Mouse (Mus musculus) olfactory bulb, adult 2 months (tissue): ENCODE data around the gene Synpo2l. TPM values are rescaled to one million over a fixed set of nuclear protein-coding genes. Genes with fewer than 3 reads are reported as not detected.
"Not testable (repeated sequence)": the region's sequence is repeated elsewhere in the genome, so short reads cannot be mapped to it uniquely, and the experiment has no call there.

ENCODE experiments used
- H3K27ac ChIP-seq: fragments of 200-500 bp; 2 replicates; pipeline ENCODE4 v1.5.1; 2012; ENCODE audit warnings: low read depth, low read length; ENCODE audit not compliant: insufficient read depth
- H3K4me1 ChIP-seq: fragments of 200-500 bp; 2 replicates; pipeline ENCODE4 v1.6.1; 2012; ENCODE audit warnings: low read length; ENCODE audit not compliant: control insufficient read depth, insufficient read depth
- H3K4me3 ChIP-seq: fragments of 200-500 bp; 2 replicates; pipeline ENCODE4 v1.5.1; 2012; ENCODE audit warnings: mild to moderate bottlenecking, low read depth, low read length, moderate library complexity; ENCODE audit not compliant: insufficient read depth
- CTCF ChIP-seq: fragments of 200-500 bp; IDR thresholded peaks from 2 replicates; pipeline ENCODE4 v1.5.1; 2012; ENCODE audit warnings: low read depth, mild to moderate bottlenecking, low read length, moderate library complexity; ENCODE audit not compliant: insufficient read depth
- POLR2A ChIP-seq: fragments of 200-500 bp; IDR thresholded peaks from 2 replicates; pipeline ENCODE4 v1.6.1; 2012; ENCODE audit warnings: mild to moderate bottlenecking, low read depth, low read length, moderate library complexity; ENCODE audit not compliant: insufficient read depth
- WGBS: fragments of 180-500 bp; shearing (Covaris S2); methylation state at CpG from one replicate; pipeline ENCODE4 v1.1.7; 2018; 5-methylcytosine and 5-hydroxymethylcytosine counted together
- polyA plus RNA-seq: library from polyadenylated mRNA; stranded (reverse); fragments of >200 nt; gene quantifications from 2 replicates; pipeline ENCODE4 v1.2.4, GENCODE M21; 2012; ENCODE audit warnings: low replicate concordance; ENCODE audit not compliant: missing spikeins, insufficient read depth, insufficient read length

The Synpo2l gene
- polyA plus RNA-seq, 1 experiment: not detected

GRCm38 (mm10) chr14:20638702-20639101, 29.5 kb downstream of the Synpo2l start:
- WGBS: 89% methylated on average over 6 of the region's 6 CpGs
- Histone ChIP-seq H3K4me1 (peaks cover 2% of the 10 kb centered on the region; the same call in 1 of the 2 replicates), H3K27ac (no peak overlapping the region), H3K4me3 (no peak overlapping the region)
- TF ChIP-seq POLR2A (no peak), CTCF (no peak)

DNA sequence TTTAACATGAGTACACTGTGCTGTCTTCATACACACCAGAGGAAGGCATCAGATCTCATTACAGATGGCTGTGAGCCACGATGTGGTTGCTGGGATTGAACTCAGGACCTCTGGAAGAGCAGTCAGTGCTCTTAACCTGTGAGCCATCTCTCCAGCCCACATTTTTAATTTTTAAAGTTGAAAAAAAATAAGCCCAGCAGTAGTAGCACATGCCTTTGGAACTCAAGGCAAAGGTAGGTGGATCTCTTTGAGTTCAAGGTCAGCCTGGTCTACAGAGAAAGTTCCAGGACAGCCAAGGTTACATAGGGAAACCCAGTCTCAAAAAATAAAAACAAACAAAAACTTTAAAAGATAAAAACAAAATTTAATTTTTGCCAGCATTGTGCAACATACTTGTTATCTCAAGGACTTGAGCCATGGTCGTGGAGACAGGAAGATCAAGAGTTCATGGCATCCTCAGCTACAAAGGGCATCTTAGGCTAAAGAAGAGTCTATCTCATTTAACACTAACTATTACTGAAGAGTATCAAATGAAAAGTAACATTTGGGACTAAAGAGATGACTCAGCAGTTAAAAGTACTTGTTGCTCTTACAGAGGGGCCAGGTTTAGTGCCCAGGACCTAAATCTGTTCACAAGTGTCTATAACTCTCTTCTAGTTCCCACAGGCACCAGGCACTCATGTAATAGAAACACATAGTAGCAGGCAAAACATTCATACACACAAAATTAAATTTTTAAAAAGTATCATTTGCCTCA, 30.2 kb downstream of the Synpo2l start:
- TF ChIP-seq POLR2A: no peak
- no peak for TF ChIP-seq CTCF
- Histone ChIP-seq H3K4me3 (no peak overlapping the region), H3K27ac (no peak overlapping the region), H3K4me1 (peaks cover 2% of the 10 kb centered on the region; the same call in 1 of the 2 replicates)
- 97% methylated on average over 2 of the region's 2 CpGs for WGBS

DNA sequence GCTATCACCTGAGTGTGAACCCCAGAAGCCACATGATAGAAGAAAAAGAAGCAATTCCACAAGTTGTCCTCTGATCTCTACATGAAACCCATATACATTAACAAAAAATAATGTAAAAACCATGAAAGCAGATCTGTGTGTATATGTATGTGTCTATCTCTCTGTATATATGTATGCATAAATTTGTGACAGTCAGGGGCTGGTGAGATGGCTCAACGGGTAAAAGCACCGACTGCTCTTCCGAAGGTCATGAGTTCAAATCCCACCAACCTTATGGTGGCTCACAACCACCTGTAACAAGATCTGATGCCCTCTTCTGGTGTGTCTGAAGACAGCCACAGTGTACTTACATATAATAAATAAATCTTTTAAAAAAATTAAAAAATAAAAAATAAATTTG, 31.2 kb downstream of the Synpo2l start:
- H3K4me3 ChIP-seq, H3K27ac ChIP-seq, H3K4me1 ChIP-seq: not testable (repeated sequence)
- WGBS: 97% methylated on average over 3 of the region's 3 CpGs

DNA sequence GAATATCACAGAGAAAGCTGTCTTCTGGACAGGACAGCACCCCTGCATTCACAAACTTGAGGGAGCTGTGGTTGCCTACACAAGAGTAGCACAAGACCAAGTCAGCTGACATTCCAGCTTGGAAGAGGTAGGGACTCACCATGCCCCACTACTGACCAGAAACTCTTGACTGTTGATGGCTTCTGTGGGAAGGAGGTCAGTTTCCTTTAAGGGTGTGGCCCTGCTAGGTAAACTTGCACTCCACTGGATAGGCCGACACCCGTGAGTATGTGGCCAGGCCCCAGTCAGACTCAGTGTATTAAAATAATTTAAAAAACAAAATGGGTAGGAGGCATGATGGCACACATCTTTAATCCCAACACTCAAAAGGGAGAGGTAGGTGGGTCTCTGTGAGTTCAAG, 32.6 kb downstream of the Synpo2l start:
- peaks cover 2% of the 10 kb centered on the region; the same call in 1 of the 2 replicates for H3K4me1 ChIP-seq
- TF ChIP-seq CTCF (no peak), POLR2A (no peak)
- no peak overlapping the region for H3K27ac ChIP-seq
- 92% methylated on average over 2 of the region's 2 CpGs for WGBS
- no peak overlapping the region for H3K4me3 ChIP-seq

DNA sequence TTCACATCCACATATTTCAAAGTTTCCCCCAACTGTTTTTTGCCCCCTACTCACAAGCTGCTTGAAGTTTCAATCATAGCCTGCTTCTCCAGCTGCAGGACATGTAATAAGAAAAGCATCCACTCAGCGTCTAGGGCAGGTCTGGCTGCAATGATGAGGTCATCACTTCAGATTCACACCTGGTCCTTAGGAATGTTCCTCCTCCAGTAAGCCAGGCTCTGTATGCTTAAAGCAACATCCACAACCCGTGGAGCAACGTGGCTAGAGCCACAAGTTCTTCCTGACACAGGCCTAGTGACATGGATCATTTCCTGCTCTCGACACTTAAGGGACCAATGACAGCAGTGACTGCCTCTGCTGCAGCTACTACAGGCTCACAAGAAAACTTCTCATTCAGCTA, 36.9 kb downstream of the Synpo2l start:
- Histone ChIP-seq H3K27ac (no peak overlapping the region), H3K4me1 (peaks cover 3% of the 10 kb centered on the region; the same call in 1 of the 2 replicates), H3K4me3 (no peak overlapping the region)
- WGBS: 72% methylated on average over 4 of the region's 4 CpGs
- no peak for TF ChIP-seq POLR2A
- no peak for TF ChIP-seq CTCF

DNA sequence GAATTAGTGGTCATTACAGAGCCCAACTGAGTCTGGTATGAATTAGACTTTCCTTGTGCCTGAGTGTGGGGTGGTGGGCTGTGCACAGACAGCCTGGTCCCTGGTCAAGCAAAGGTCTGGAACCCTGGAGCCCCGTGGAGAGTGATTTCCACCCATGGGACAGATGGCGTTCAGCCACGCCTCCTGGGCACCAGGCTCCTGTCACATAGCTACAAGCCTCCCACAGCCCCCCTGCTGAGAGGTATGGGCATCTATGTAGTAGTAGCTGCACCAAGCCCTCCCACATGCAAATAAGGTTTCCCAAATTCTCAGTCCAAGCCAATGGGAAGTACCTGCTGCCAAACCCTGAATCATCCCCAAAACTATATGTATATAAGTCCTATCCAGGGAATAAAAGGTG, 41.2 kb downstream of the Synpo2l start:
- TF ChIP-seq POLR2A: no peak
- no peak for TF ChIP-seq CTCF
- Histone ChIP-seq H3K27ac (no peak overlapping the region), H3K4me3 (no peak overlapping the region), H3K4me1 (peaks cover 3% of the 10 kb centered on the region; the same call in 1 of the 2 replicates)
- WGBS: 81% methylated on average over 3 of the region's 3 CpGs

DNA sequence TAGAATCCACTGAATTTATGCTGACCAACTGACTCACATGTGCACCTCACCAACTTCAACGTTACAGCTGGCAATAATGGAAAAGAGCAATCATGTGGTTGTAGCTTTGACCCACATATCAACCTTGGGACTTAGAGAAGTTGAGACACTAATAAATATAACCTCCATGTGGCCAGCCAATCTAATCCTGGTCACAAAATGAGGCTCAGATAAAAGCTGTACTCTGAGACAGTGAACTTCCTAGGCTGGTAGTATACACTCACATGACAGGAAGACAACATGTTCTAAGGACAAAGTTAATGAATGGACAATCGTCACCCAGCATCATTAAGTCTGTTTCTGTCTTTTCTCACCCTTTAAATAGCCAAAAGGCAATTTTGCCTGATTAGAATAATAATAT, 41.7 kb downstream of the Synpo2l start:
- H3K4me1 ChIP-seq: peaks cover 3% of the 10 kb centered on the region; the same call in 1 of the 2 replicates
- WGBS: 52% methylated on average over 2 of the region's 2 CpGs
- no peak overlapping the region for H3K4me3 ChIP-seq
- H3K27ac ChIP-seq: no peak overlapping the region
- TF ChIP-seq CTCF: no peak
- TF ChIP-seq POLR2A: no peak

GRCm38 (mm10) chr14:20622907-20623306, 45.2 kb downstream of the Synpo2l start:
- H3K27ac ChIP-seq: no peak overlapping the region
- H3K4me3 ChIP-seq: no peak overlapping the region
- 91% methylated on average over 3 of the region's 3 CpGs for WGBS
- TF ChIP-seq POLR2A (no peak), CTCF (no peak)
- peaks cover 5% of the 10 kb centered on the region; the same call in 1 of the 2 replicates for H3K4me1 ChIP-seq

GRCm38 (mm10) chr14:20622412-20622811, 45.7 kb downstream of the Synpo2l start:
- no peak overlapping the region for H3K4me3 ChIP-seq
- no peak overlapping the region; the same call in 1 of the 2 replicates for H3K27ac ChIP-seq
- no peak for TF ChIP-seq POLR2A
- no peak for TF ChIP-seq CTCF
- H3K4me1 ChIP-seq: peaks cover 4% of the 10 kb centered on the region; the same call in 1 of the 2 replicates
- 86% methylated on average over 2 of the region's 2 CpGs for WGBS
